Mouse (Mus musculus): Measurements from ENCODE around the gene Itgax. TPM values are rescaled to one million over a fixed set of nuclear protein-coding genes. Genes with fewer than 3 reads are reported as not detected.

Itgax gene
- total and polyA plus RNA-seq, 3 experiments: 0.17 to 0.99 (median 0.26) TPM

DNA sequence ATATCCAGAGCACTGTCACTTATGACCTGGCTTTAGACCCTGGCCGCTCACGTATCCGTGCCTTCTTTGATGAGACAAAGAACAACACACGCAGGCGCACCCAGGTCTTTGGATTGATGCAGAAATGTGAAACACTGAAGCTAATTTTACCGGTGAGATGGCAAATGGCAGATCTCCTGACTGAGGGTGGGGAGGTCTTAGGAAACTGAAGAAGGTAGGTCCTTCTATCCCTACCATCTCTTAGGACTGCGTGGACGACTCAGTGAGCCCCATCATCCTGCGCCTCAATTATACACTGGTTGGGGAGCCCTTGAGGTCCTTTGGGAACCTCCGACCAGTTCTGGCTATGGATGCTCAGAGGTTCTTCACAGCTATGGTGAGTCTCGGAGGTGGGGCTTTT lies 17.2 kb upstream of the Itgax start:
- no peak overlapping the region for H3K27ac ChIP-seq (ENCODE audit: insufficient read depth, low read depth)
- H3K79me2 ChIP-seq (replicated peaks; ENCODE audit: control insufficient read depth, extremely low read depth, insufficient read depth, poor library complexity, severe bottlenecking): no peaks in the 10 kb centered on the region
- no peak overlapping the region for H3K9ac ChIP-seq (ENCODE audit: insufficient read depth, low read depth)
- TF ChIP-seq MYC (IDR thresholded peaks at IDR 0.05; ENCODE audit: low read depth, low read length) (no peak), KAT2A (IDR thresholded peaks at IDR 0.05; ENCODE audit: insufficient replicate concordance, low read length) (no peak), MXI1 (IDR thresholded peaks at IDR 0.05; ENCODE audit: low read depth, low read length) (no peak), JUND (conservative IDR thresholded peaks at IDR 0.05; ENCODE audit: low read depth, low read length) (no peak), E2F4 (IDR thresholded peaks at IDR 0.05; ENCODE audit: insufficient replicate concordance, low read depth, low read length) (no peak), USF2 (conservative IDR thresholded peaks at IDR 0.05; ENCODE audit: low read depth, low read length) (no peak), MEF2A (IDR thresholded peaks at IDR 0.05; ENCODE audit: borderline replicate concordance, low read depth, low read length) (no peak), PAX5 (IDR thresholded peaks at IDR 0.05; ENCODE audit: low read length) (no peak), POLR2A (IDR thresholded peaks at IDR 0.05; ENCODE audit: low read depth, low read length) (no peak), CHD2 (IDR thresholded peaks at IDR 0.05; ENCODE audit: low read length) (no peak), NELFE (IDR thresholded peaks at IDR 0.05; ENCODE audit: low read depth, low read length) (no peak)
- H3K9me3 ChIP-seq (replicated peaks; ENCODE audit: low read length): no peaks in the 10 kb centered on the region
- in situ Hi-C loops (cut with MboI; ENCODE audit: low pct_ligation_motif_present, low pct_unique_long_range_greater_than_20kb, low sequenced_read_pairs): loop anchor here (5.0 kb wide), 1 partner anchor 80 kb away; no protein-coding TSS in a partner anchor
- dilution Hi-C loops (cut with MboI; ENCODE audit: extremely low pct_ligation_motif_present, extremely low pct_unique_long_range_greater_than_20kb, low sequenced_read_pairs): no loop called here
- peaks cover 0 to 2% of the 10 kb centered on the region in 2 experiments; a peak in 1 of 4 replicates for H3K4me1 ChIP-seq (ENCODE audit: control insufficient read depth in 1 of 2, insufficient read depth in 2 of 2)
- H3K36me3 ChIP-seq (replicated peaks in 1 of 2; ENCODE audit: control insufficient read depth in 1 of 2, insufficient read depth in 1 of 2, low read length in 1 of 2): no peaks in the 10 kb centered on the region
- no peak for DNase-seq (ENCODE audit: extremely low read depth)
- no peak overlapping the region for H3K4me3 ChIP-seq (replicated peaks in 1 of 3; ENCODE audit: low read depth in 2 of 3, low read length in 2 of 3, poor library complexity in 1 of 3)
- no peak overlapping the region for H3K4me2 ChIP-seq (ENCODE audit: insufficient read depth, low read depth, poor library complexity, severe bottlenecking)
- peaks cover 24% of the 10 kb centered on the region for H3K27me3 ChIP-seq (replicated peaks)

DNA sequence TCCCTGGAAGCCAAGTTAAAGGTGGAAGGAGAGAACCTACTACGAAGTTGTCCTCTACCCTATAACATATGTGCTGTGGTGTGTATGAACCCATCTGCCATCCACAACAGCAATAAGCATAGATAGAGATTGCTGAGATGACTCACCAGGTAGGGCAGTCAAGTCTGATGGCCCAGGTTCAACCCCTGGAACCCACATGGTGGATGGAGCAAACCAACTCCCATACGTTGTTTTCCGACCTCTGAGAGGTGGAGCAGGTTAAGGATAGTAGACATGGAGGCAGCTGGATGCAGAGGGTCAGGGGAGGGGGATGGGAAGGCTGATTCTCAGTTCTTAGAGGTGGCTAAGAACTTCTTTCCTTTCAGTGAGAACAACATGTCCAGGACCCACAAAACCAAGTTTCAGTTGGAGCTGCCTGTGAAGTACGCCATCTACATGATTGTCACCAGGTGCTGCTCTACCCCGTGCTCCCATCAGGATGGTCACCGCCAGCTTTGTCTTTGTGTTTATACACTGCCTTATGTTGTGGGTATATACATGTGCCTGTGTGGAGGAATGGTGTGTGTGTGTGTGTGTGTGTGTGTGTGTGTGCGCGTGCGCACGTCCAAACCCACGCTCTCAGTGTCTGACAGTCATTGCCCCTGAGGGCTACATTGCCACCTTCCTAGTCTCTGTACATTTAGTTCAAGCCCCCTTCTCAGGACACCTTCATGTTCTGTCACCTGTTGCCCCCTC lies 14.8 kb upstream of the Itgax start:
- no peak for DNase-seq (ENCODE audit: extremely low read depth)
- Histone ChIP-seq H3K9ac (ENCODE audit: insufficient read depth, low read depth) (no peak overlapping the region), H3K4me3 (replicated peaks in 1 of 3; ENCODE audit: low read depth in 2 of 3, low read length in 2 of 3, poor library complexity in 1 of 3) (no peak overlapping the region), H3K4me1 (ENCODE audit: control insufficient read depth in 1 of 2, insufficient read depth in 2 of 2) (peaks cover 0 to 2% of the 10 kb centered on the region in 2 experiments; a peak in 1 of 4 replicates), H3K36me3 (replicated peaks in 1 of 2; ENCODE audit: control insufficient read depth in 1 of 2, insufficient read depth in 1 of 2, low read length in 1 of 2) (no peaks in the 10 kb centered on the region), H3K9me3 (replicated peaks; ENCODE audit: low read length) (peaks cover 2% of the 10 kb centered on the region), H3K27ac (ENCODE audit: insufficient read depth, low read depth) (no peak overlapping the region), H3K27me3 (replicated peaks) (peaks cover 23% of the 10 kb centered on the region), H3K4me2 (ENCODE audit: insufficient read depth, low read depth, poor library complexity, severe bottlenecking) (no peak overlapping the region), H3K79me2 (replicated peaks; ENCODE audit: control insufficient read depth, extremely low read depth, insufficient read depth, poor library complexity, severe bottlenecking) (no peaks in the 10 kb centered on the region)
- dilution Hi-C loops (cut with MboI; ENCODE audit: extremely low pct_ligation_motif_present, extremely low pct_unique_long_range_greater_than_20kb, low sequenced_read_pairs): no loop called here
- in situ Hi-C loops (cut with MboI; ENCODE audit: low pct_ligation_motif_present, low pct_unique_long_range_greater_than_20kb, low sequenced_read_pairs): loop anchor here (5.0 kb wide), 1 partner anchor 78 kb away; no protein-coding TSS in a partner anchor
- TF ChIP-seq MYC (IDR thresholded peaks at IDR 0.05; ENCODE audit: low read depth, low read length) (no peak), MAX (IDR thresholded peaks at IDR 0.05; ENCODE audit: low read length) (no peak), USF2 (conservative IDR thresholded peaks at IDR 0.05; ENCODE audit: low read depth, low read length) (no peak), NELFE (IDR thresholded peaks at IDR 0.05; ENCODE audit: low read depth, low read length) (no peak), USF1 (IDR thresholded peaks at IDR 0.05; ENCODE audit: low read depth, low read length) (no peak), BHLHE40 (IDR thresholded peaks at IDR 0.05; ENCODE audit: low read depth, low read length) (no peak), E2F4 (IDR thresholded peaks at IDR 0.05; ENCODE audit: insufficient replicate concordance, low read depth, low read length) (no peak), CHD2 (IDR thresholded peaks at IDR 0.05; ENCODE audit: low read length) (no peak), MEF2A (IDR thresholded peaks at IDR 0.05; ENCODE audit: borderline replicate concordance, low read depth, low read length) (no peak), UBTF (IDR thresholded peaks at IDR 0.05; ENCODE audit: low read depth, low read length) (no peak), RCOR1 (conservative IDR thresholded peaks at IDR 0.05; ENCODE audit: low read depth, low read length) (no peak)

Measured in CH12.LX (cell line).